Mouse (Mus musculus) lung, postnatal 0 days (tissue): ENCODE results near the gene Galc. TPM values are rescaled to one million over a fixed set of nuclear protein-coding genes. Genes with fewer than 3 reads are reported as not detected.
"Not testable (repeated sequence)": the region's sequence is repeated elsewhere in the genome, so short reads cannot be mapped to it uniquely, and the experiment has no call there.

Experiments used
- ATAC-seq: fragments of 200-750 bp; cut with Nextera tagmentation; 2 replicates; pipeline ENCODE4 v1.8.0; 2017; ENCODE audit warnings: moderate library complexity
- DNase-seq: peaks from one replicate; pipeline ENCODE4 v3.0.0-alpha.2; 2016; ENCODE audit warnings: low spot score
- H3K27ac ChIP-seq: fragments of 300-500 bp; sonication (generic); 2 replicates; pipeline ENCODE4 v1.5.1; 2014; ENCODE audit warnings: antibody characterized with exemption, mild to moderate bottlenecking, low read length, mixed read lengths
- H3K27me3 ChIP-seq: fragments of 300-500 bp; sonication (generic); replicated peaks from 2 replicates; pipeline ENCODE4 v1.6.1; 2014; ENCODE audit warnings: low read length, mixed read lengths; ENCODE audit not compliant: insufficient read depth
- H3K36me3 ChIP-seq: fragments of 300-500 bp; sonication (generic); 2 replicates; pipeline ENCODE4 v1.6.1; 2014; ENCODE audit warnings: low read length, mixed read lengths; ENCODE audit not compliant: insufficient read depth
- H3K4me1 ChIP-seq: fragments of 300-500 bp; sonication (generic); 2 replicates; pipeline ENCODE4 v1.6.1; 2014; ENCODE audit warnings: antibody characterized with exemption, low read depth, low read length, mixed read lengths; ENCODE audit not compliant: insufficient read depth
- H3K4me2 ChIP-seq: fragments of 300-500 bp; sonication (generic); replicated peaks from 2 replicates; pipeline ENCODE4 v1.6.1; 2014; ENCODE audit warnings: low read depth, mild to moderate bottlenecking, low read length, moderate library complexity, mixed read lengths
- H3K4me3 ChIP-seq: fragments of 300-500 bp; sonication (generic); 2 replicates; pipeline ENCODE4 v1.5.1; 2014; ENCODE audit warnings: low read depth, low read length
- H3K9ac ChIP-seq: fragments of 300-500 bp; sonication (generic); replicated peaks from 2 replicates; pipeline ENCODE4 v1.6.1; 2014; ENCODE audit warnings: low read depth, mild to moderate bottlenecking
- H3K9me3 ChIP-seq: fragments of 300-500 bp; sonication (generic); 2 replicates; pipeline ENCODE4 v1.6.1; 2016; ENCODE audit warnings: low read length, mixed read lengths
- CTCF ChIP-seq: IDR thresholded peaks from 2 replicates; pipeline ENCODE4 v1.5.1; 2016; ENCODE audit warnings: antibody characterized with exemption, mild to moderate bottlenecking
- EP300 ChIP-seq: IDR thresholded peaks from 2 replicates; pipeline ENCODE4 v1.6.1; 2016; ENCODE audit warnings: antibody characterized with exemption, mild to moderate bottlenecking, control low read depth
- WGBS: fragments of 180-500 bp; shearing (Covaris S2); extraction: QIAGEN DNeasy Blood & Tissue Kit; methylation state at CpG from one replicate; pipeline ENCODE4 v1.1.7; 2014; 5-methylcytosine and 5-hydroxymethylcytosine counted together
- polyA plus RNA-seq: library from polyadenylated mRNA; unstranded; fragments of >200 nt; fragmentation: Nextera tagmentation; extraction: Ambion mirVana; gene quantifications from 2 replicates; pipeline ENCODE4 v1.2.1, GENCODE M21; 2015

Gene Galc
- polyA plus RNA-seq, 1 experiment from 2014 or later: 13.8 TPM

- no peaks in the 10 kb centered on the region for H3K27me3 ChIP-seq
- no peaks in the 10 kb centered on the region for H3K36me3 ChIP-seq
- ATAC-seq (no peak), DNase-seq (no peak)
- TF ChIP-seq CTCF (no peak), EP300 (no peak)
- H3K4me1 ChIP-seq: no peaks in the 10 kb centered on the region
- no peak overlapping the region for H3K4me2 ChIP-seq
- no peak overlapping the region for H3K27ac ChIP-seq
- no peaks in the 10 kb centered on the region for H3K9me3 ChIP-seq
- no peak overlapping the region for H3K4me3 ChIP-seq
- no peak overlapping the region for H3K9ac ChIP-seq
- WGBS: 88% methylated on average over 5 of the region's 5 CpGs
These were observed 14.4 kb downstream of the Galc start for GRCm38 (mm10) chr12:98244865-98245264.

- H3K4me3 ChIP-seq: no peak overlapping the region
- H3K4me1 ChIP-seq: no peaks in the 10 kb centered on the region
- H3K27ac ChIP-seq: no peak overlapping the region
- no peaks in the 10 kb centered on the region for H3K27me3 ChIP-seq
- WGBS: 84% methylated on average over 4 of the region's 4 CpGs
- no peak overlapping the region for H3K9ac ChIP-seq
- no peak overlapping the region for H3K4me2 ChIP-seq
- TF ChIP-seq EP300 (no peak), CTCF (no peak)
- no peaks in the 10 kb centered on the region for H3K36me3 ChIP-seq
- no peaks in the 10 kb centered on the region for H3K9me3 ChIP-seq
- DNase-seq (no peak), ATAC-seq (no peak)
These were observed 15.1 kb downstream of the Galc start for GRCm38 (mm10) chr12:98244161-98244560.

GRCm38 (mm10) chr12:98238478-98238877, 20.8 kb downstream of the Galc start:
- H3K9ac ChIP-seq, H3K4me3 ChIP-seq, H3K27ac ChIP-seq, H3K27me3 ChIP-seq, DNase-seq, ATAC-seq, H3K4me1 ChIP-seq, H3K36me3 ChIP-seq, H3K9me3 ChIP-seq, H3K4me2 ChIP-seq: not testable (repeated sequence)
- WGBS: 80% methylated on average over 6 of the region's 6 CpGs

GRCm38 (mm10) chr12:98227037-98227436, 32.2 kb downstream of the Galc start:
- H3K27me3 ChIP-seq: no peaks in the 10 kb centered on the region
- H3K9ac ChIP-seq: no peak overlapping the region
- WGBS: 91% methylated on average over 2 of the region's 2 CpGs
- DNase-seq: no peak
- H3K4me2 ChIP-seq: no peak overlapping the region
- H3K27ac ChIP-seq: no peak overlapping the region
- ATAC-seq: no peak
- no peaks in the 10 kb centered on the region for H3K4me1 ChIP-seq
- TF ChIP-seq CTCF (no peak), EP300 (no peak)
- no peak overlapping the region for H3K4me3 ChIP-seq
- H3K36me3 ChIP-seq: 0 out of 2 replicates have a peak, but pooled peaks cover 4% of the 10 kb centered on the region
- H3K9me3 ChIP-seq: no peaks in the 10 kb centered on the region

- Histone ChIP-seq H3K27me3 (no peaks in the 10 kb centered on the region), H3K9ac (no peak overlapping the region), H3K4me2 (no peak overlapping the region), H3K4me1 (no peaks in the 10 kb centered on the region), H3K9me3 (no peaks in the 10 kb centered on the region), H3K27ac (no peak overlapping the region), H3K36me3 (0 out of 2 replicates have a peak, but pooled peaks cover 4% of the 10 kb centered on the region), H3K4me3 (no peak overlapping the region)
- WGBS: 82% methylated on average over 5 of the region's 5 CpGs
- no peak for TF ChIP-seq CTCF
- TF ChIP-seq EP300: no peak
- DNase-seq (no peak), ATAC-seq (no peak)
These were observed 36.0 kb downstream of the Galc start for GRCm38 (mm10) chr12:98223286-98223685.

- ATAC-seq (no peak), DNase-seq (no peak)
- no peak overlapping the region for H3K9ac ChIP-seq
- H3K27ac ChIP-seq: no peak overlapping the region
- no peaks in the 10 kb centered on the region for H3K36me3 ChIP-seq
- WGBS: 79% methylated on average over 11 of the region's 11 CpGs
- H3K27me3 ChIP-seq: no peaks in the 10 kb centered on the region
- no peak overlapping the region for H3K4me2 ChIP-seq
- no peaks in the 10 kb centered on the region for H3K9me3 ChIP-seq
- TF ChIP-seq CTCF (no peak), EP300 (no peak)
- H3K4me3 ChIP-seq: no peak overlapping the region
- H3K4me1 ChIP-seq: no peaks in the 10 kb centered on the region
These were observed 42.8 kb downstream of the Galc start for GRCm38 (mm10) chr12:98216432-98216831.

- Histone ChIP-seq H3K4me1 (no peaks in the 10 kb centered on the region), H3K4me3 (no peak overlapping the region), H3K27ac (no peak overlapping the region), H3K9me3 (no peaks in the 10 kb centered on the region), H3K4me2 (no peak overlapping the region), H3K36me3 (no peaks in the 10 kb centered on the region), H3K9ac (no peak overlapping the region), H3K27me3 (no peaks in the 10 kb centered on the region)
- whole genome bisulfite sequencing: 36% methylated on average over 6 of the region's 6 CpGs
- ATAC-seq: no peak
- no peak for TF ChIP-seq EP300
- TF ChIP-seq CTCF: no peak
- peak; percentile 12 for DNase-seq
These were observed 43.7 kb downstream of the Galc start for GRCm38 (mm10) chr12:98215512-98215911.
